Mouse (Mus musculus): ENCODE results near the gene Hnrnpdl. TPM values are rescaled to one million over a fixed set of nuclear protein-coding genes. Genes with fewer than 3 reads are reported as not detected.

The Hnrnpdl gene
- total RNA-seq, 2 experiments from 2014 or later, result 92.8 to 105 TPM

DNA sequence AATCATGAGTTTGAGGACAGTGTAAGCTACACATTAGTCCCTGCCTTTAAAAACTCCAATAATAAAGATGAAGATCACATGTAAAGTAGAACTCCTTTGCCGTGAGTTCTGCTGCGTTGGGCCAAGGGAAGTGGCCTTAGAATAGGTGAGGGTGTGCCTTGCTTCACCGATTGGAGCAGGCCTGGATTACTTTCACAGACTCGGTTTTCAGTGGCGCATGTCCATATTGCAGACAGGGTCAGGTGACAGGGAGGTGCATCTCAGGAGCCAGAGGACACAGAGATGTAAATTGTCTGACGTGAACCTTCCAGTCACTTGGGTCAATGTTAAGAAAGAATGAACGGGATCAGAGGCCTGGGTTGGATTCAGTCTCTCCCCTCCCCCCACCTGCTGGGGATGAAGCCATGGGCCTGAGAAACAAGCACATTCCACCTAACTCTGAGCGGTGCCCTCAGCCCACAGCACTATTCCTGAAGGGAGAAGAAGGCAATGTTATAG lies 7.7 kb upstream of the Hnrnpdl start:
- no peak for DNase-seq

DNA sequence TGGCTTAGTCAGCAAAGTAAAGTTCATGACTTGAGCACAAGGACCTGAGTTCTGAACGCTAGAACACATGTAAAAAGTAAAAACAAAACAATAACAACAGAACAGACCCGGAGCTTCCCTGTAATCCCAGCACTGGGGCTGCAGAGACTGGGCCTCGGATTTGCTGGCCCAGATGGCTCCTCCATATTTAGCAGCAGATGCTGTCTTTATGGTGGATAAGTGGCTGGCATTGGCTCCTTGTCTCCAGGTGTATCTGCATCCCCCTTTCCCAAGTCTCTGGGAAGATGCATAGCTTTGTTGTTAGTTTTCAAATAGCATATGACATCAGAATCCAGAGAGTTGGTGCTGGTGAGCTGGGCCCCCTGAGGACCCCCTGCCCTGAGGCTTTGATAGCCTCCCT lies 6.6 kb upstream of the Hnrnpdl start:
- DNase-seq, result no peak

DNA sequence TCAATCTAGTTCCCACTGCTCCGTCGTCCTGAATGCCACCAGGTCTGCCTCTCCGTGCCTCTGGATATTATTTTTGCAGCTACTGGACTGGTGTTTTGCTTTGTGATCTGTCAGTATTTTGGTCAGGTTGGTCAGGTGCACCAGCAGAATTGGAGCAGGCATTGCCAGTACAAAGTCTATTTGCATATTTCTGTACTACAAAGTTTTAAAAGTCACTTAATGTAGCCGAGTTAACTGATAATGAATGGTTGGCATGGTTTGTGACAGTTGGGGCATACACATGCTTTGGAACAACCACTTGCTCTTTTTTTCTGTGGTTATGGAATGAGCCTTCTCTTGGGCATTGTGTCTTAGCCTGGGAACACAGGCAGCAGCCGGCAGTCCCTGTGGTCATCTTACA lies 5.2 kb upstream of the Hnrnpdl start:
- DNase-seq, result no peak

DNA sequence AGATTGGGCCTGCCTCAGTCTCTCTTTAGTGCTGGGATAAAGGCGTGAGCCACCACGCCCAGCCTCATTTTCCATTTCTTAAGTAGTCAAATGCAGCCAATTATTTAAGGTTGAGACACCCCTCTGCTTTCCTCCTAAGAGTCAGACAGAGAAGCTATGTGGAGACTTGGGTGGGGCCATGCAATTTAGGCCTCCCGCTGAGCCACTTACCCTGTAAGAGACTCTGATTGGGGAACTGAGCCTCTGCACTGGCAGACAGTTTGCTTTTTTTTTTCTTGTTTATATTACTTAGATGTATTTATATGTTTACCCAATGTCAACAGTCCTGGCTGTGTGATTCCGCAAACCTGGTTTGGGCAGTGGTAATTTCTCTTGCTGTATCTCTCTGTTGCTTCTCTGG lies 4.6 kb upstream of the Hnrnpdl start:
- DNase-seq, result no peak

- no peak for DNase-seq
These were observed 3.9 kb upstream of the Hnrnpdl start for GRCm38 (mm10) chr5:100043361-100043760.

DNA sequence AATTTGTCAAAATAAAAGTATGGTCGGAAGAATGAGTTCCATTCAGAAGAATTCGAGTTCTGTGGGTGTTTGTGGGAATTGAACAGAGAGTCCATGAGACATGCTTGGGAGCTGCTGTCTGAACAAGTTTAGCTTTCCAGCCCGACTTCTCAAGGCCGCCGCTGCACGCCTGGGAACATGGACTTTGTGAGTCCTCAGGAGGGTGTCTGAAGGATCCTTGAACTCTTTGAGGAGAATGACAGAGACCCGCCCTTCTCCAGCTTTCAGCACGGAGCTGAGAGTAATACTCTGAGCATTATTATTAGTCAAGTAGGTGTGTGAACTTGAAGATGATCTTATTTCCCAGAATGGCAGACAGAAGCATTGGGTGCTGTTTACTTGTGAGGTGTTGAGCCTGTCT lies 3.0 kb upstream of the Hnrnpdl start:
- no peak for DNase-seq

DNA sequence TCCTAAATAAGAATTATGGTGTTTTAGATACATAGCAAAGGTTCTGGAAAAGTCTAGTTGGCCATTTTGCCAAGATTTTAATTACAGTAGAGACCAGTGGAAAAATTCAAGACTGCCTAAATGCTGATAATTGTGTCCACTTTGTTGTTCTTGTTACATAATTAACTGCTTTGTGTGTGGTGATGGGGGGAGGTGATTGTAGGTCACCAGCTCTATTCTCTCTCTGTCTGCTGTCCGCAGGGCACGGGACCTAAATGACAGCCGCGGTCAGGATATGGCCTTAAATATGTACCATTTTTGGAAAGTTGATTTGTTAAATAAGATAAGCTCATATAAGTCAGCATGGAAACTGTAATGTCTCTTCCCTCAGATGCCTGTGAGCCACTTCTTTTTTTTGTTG lies 1.8 kb upstream of the Hnrnpdl start:
- DNase-seq, result no peak

GRCm38 (mm10) chr5:100040281-100040784 lies 869 bp upstream of the Hnrnpdl start:
- DNase-seq, result no peak

- peak; percentile 99 for DNase-seq
These were observed 506 bp downstream of the Hnrnpdl start for GRCm38 (mm10) chr5:100038714-100039601.

GRCm38 (mm10) chr5:100037965-100038713 lies 1.3 kb downstream of the Hnrnpdl start:
- DNase-seq, result peak; percentile 95

GRCm38 (mm10) chr5:100036681-100037080 lies 2.8 kb downstream of the Hnrnpdl start:
- DNase-seq, result no peak

DNA sequence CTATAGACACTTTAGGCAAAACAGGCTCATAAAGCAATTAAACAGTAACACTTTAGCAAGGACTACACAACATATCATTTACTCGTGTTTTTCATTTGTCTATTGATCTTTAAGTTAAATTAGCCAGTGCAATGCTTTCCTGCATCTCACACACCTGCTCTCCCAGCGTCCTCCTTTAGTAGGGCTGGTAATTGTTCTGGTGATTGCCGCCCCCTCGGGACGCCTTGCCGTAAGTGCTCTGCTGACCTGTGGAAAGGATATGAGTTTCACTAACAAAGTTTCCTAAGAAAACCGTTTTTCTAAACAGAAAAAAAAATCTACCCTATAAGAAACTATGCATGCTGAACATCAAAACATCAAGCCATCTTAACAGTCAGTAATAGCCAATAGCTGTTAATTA lies 3.5 kb downstream of the Hnrnpdl start:
- no peak for DNase-seq

DNA sequence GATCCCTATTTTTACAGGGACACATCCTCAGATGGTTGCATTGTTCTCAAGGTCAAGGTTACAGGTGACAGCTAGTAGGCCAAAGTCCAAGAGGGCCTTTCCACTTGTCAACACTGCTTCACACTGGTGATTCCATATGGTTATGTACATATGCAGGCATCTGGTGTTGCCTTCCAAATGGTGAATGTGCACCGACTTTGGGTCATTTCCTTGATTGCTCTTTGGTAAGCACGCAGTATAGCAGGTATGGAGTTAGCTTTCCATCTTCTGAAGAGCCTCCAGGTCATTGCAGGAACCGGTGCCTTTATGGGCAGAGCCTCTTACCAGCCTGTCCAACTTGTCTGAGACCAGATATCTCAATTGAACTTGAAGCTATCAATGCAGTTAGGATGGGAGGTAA lies 6.8 kb downstream of the Hnrnpdl start:
- DNase-seq, result no peak

DNA sequence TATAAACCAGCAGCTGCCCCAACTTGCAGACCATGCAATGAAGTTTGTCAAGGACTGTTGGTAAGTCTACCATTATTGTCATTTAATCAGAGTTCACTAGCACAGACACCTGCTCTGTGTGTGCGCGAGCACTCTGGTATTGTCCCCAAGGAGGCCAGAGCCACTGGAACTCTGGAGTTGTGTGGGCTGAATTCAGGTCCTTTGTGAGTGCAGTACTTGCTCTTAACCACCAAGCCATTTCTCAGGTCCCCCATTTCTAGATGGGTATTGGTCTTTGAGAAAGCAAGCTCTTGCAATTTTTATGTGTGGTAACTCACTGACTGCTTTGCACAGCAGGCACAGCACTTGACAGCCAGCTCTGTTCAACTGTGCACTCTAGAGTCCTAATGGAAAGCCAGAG lies 7.4 kb downstream of the Hnrnpdl start:
- no peak for DNase-seq

- no peak for DNase-seq
These were observed 9.4 kb downstream of the Hnrnpdl start for GRCm38 (mm10) chr5:100030069-100030468.

DNA sequence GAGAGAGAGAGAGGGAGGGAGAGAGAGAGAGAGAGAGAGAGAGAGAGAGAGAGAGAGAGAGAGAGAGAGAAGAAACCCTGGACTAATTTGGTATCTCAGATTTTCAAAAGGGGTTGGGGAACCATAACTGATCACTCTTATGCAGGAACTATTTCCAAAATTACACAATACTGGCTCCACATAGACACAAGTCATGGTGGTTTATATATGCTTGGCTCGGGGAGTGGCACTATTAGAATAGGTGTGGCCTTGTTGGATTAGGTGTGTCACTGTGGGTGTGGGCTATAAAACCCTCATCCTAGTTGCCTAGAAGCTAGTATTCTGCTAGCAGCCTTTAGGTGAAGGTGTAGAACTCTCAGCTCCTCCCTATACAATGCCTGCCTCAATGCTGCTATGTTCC lies 14.6 kb downstream of the Hnrnpdl start:
- no peak for DNase-seq

DNA sequence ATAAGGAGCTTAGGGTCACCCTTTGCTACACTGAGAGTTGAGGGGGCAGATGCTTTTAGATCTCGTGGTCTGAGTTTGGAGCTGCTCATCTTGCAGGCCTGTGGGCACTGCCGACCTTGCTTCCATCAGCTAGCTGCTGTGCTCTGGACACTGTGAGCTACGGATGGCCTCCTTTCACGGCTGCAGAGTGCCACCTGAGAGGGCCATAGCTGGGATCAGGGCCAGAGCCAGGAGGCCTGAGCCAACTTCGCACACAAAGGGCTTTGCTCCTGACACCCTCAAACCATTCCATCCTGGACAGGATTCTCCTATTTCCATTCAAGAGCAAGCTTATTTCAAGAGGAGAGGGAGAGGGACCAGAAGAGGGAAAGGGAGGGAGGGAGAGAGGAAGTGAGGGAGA lies 15.1 kb downstream of the Hnrnpdl start:
- DNase-seq, result no peak

GRCm38 (mm10) chr5:100020089-100020488 lies 19.4 kb downstream of the Hnrnpdl start:
- DNase-seq, result no peak

DNA sequence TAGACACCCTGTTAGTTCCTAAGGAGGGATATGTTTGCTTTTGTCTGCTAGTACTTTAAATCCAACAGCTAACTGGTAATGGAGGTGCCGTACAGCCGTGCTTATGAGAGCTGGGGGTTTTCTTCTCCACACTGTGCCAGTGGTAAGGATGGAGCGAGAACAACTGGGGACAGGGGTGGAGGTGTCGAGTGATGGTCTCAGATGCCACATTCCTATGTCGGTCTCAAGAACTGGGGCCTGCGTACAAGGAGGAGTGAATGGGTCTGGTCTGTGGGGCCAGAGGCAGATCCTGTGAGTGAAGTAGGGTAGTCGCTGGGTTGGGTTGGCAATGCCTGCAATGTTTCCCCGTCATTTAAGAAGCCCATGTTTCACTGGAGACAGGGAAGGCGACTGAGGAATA lies 26.9 kb downstream of the Hnrnpdl start:
- DNase-seq, result no peak

DNA sequence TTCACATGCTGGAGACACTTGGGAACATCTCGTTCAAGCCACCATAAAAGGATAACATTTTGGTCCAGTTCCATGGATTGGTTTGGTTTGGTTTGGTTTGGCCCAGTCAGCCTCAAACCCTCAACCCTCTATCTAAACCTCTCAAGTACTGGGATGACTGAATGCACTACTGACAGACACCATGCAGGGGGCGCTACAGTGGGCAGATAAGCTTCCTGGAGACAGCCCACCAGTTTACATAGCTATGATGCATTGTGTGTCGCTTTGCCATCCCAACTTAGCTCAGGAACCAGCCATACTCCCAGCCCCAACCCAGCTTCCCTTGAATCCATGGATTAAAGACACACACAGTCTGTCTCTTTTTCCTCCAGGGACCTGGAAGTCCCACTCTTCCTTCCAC lies 31.0 kb downstream of the Hnrnpdl start:
- DNase-seq, result no peak

DNA sequence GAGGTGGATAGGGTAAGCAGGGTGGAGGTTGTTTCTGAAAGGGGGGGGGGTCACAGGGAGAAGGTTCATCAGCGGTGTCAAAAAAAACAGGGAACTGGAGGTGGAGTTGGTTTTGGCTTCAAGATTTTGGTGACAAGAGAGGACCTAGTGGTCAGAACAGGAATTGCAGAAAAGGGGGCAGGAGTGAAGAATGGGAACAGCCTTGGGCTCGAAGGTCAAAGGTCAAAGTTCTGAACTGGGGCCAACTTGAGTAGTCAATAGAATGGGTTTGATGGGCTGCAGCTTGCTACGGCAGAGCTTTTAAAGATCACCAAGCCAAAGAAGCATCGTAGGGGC lies 32.5 kb downstream of the Hnrnpdl start:
- no peak for DNase-seq

- no peak for DNase-seq
These were observed 33.0 kb downstream of the Hnrnpdl start for GRCm38 (mm10) chr5:100006324-100007039.

DNA sequence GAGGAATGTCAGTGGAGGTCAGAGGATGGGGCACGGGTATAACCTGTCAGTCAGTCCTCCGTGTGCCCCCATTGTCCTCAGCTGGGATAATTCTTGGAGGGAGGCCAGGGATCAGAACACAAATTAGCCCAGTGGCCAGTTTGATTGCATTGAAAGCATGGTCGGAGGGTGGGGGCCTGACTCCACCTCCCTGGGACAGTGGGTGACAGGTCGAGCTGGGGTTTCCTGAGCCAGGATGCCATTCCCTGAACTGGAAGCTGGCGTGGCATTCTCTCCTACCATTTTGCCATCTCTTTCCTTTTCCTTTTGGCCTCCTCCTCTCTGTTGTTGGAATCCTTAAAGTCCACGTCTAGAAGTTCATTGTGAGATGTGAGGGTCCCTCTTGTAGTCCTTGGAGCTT lies 33.6 kb downstream of the Hnrnpdl start:
- no peak for DNase-seq

Measured in gastrocnemius, postnatal 10 days (tissue).